Mouse (Mus musculus) kidney, postnatal 0 days (tissue): ENCODE measurements around the gene Il1rl2. TPM values are rescaled to one million over a fixed set of nuclear protein-coding genes. Genes with fewer than 3 reads are reported as not detected.

ENCODE experiments used
- ATAC-seq: fragments of 200-750 bp; cut with Nextera tagmentation; replicated peaks from 2 replicates; pipeline ENCODE4 v1.8.0; 2017; ENCODE audit warnings: low read depth, moderate number of reproducible peaks, moderate TSS enrichment, moderate library complexity; ENCODE audit not compliant: low FRiP score
- DNase-seq: peaks from one replicate; pipeline ENCODE4 v3.0.0-alpha.2; 2016; ENCODE audit warnings: low spot score
- H3K27ac ChIP-seq: fragments of 300-500 bp; sonication (generic); 2 replicates; pipeline ENCODE4 v1.5.1; 2014; ENCODE audit warnings: mild to moderate bottlenecking
- H3K27me3 ChIP-seq: fragments of 300-500 bp; sonication (generic); 2 replicates; pipeline ENCODE4 v1.6.1; 2014; ENCODE audit warnings: low read length, mixed read lengths; ENCODE audit not compliant: insufficient read depth
- H3K36me3 ChIP-seq: fragments of 300-500 bp; sonication (generic); 2 replicates; pipeline ENCODE4 v1.6.1; 2014; ENCODE audit warnings: low read length, mixed read lengths; ENCODE audit not compliant: insufficient read depth
- H3K4me1 ChIP-seq: fragments of 300-500 bp; sonication (generic); replicated peaks from 2 replicates; pipeline ENCODE4 v1.6.1; 2014; ENCODE audit warnings: antibody characterized with exemption, low read length, mixed read lengths; ENCODE audit not compliant: insufficient read depth
- H3K4me2 ChIP-seq: fragments of 300-500 bp; sonication (generic); 2 replicates; pipeline ENCODE4 v1.6.1; 2014; ENCODE audit warnings: mild to moderate bottlenecking, low read length, moderate library complexity, mixed read lengths
- H3K4me3 ChIP-seq: fragments of 300-500 bp; sonication (generic); replicated peaks from 2 replicates; pipeline ENCODE4 v1.5.1; 2014; ENCODE audit warnings: low read depth, low read length
- H3K9ac ChIP-seq: fragments of 300-500 bp; sonication (generic); 2 replicates; pipeline ENCODE4 v1.6.1; 2014; ENCODE audit warnings: low read depth, low read length
- H3K9me3 ChIP-seq: fragments of 300-500 bp; sonication (generic); replicated peaks from 2 replicates; pipeline ENCODE4 v1.6.1; 2016; ENCODE audit warnings: low read length, inconsistent platforms, mixed read lengths
- CTCF ChIP-seq: IDR thresholded peaks from 2 replicates; pipeline ENCODE4 v1.5.1; 2016; ENCODE audit warnings: antibody characterized with exemption, low read depth, mild to moderate bottlenecking, moderate library complexity
- WGBS: fragments of 180-500 bp; shearing (Covaris S2); extraction: QIAGEN DNeasy Blood & Tissue Kit; methylation state at CpG from one replicate; pipeline ENCODE4 v1.1.7; 2014; 5-methylcytosine and 5-hydroxymethylcytosine counted together
- polyA plus RNA-seq: library from polyadenylated mRNA; unstranded; fragments of >200 nt; fragmentation: Nextera tagmentation; extraction: Ambion mirVana; gene quantifications from 2 replicates; pipeline ENCODE4 v1.2.1, GENCODE M21; 2015

The Il1rl2 gene
- polyA plus RNA-seq, 1 experiment from 2014 or later, result 7.5 TPM

DNA sequence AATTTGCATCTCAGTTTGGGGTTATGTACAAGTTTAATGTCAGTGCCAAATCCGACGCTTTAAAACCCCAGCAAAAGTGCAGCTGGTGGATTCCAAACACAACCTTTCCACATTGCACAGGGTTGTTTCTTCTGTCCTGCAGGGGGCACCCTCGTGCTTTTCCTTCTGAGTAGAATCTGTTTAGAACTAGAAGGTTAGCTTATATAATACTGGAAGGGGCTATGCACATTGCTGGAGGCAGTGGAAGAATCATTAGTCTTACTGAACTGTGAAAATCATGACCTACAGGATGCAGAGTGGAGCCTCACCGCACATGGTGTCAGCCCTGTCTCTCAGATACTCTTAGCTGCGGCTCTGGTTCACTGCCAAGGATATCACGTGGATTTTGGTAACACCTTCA, 55.7 kb downstream of the Il1rl2 start:
- no peak for ATAC-seq
- Histone ChIP-seq H3K4me2 (no peak overlapping the region), H3K36me3 (no peaks in the 10 kb centered on the region), H3K27ac (no peak overlapping the region), H3K4me1 (no peaks in the 10 kb centered on the region), H3K4me3 (no peak overlapping the region), H3K9ac (no peak overlapping the region), H3K27me3 (no peaks in the 10 kb centered on the region), H3K9me3 (no peaks in the 10 kb centered on the region)
- 47% methylated on average over 6 of the region's 6 CpGs for WGBS
- peak; percentile 76 for TF ChIP-seq CTCF
- peak; percentile 68 for DNase-seq

DNA sequence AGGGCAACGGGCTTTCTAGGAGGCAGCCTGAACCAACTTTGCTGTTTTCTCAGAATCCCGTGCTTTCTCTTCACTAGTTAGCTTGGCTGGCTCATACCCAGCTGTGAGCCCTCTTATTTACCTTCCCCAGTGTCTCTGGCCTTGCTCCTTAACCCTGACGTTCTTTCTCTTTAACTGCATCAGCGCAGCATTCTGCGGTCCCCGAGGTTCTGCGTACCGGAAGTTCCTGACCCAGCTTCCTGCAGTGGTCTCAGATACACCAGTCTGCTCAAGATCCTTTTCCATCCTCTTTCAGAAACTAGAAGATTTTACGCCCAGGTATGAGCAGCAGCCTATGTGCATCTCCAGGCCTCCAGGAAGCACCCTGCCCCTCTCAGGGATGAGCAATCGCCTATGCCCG, 56.6 kb downstream of the Il1rl2 start:
- H3K4me2 ChIP-seq, result no peak overlapping the region
- no peak for TF ChIP-seq CTCF
- H3K27me3 ChIP-seq, result no peaks in the 10 kb centered on the region
- H3K4me1 ChIP-seq, result no peaks in the 10 kb centered on the region
- H3K27ac ChIP-seq, result no peak overlapping the region
- DNase-seq (no peak), ATAC-seq (no peak)
- H3K36me3 ChIP-seq, result no peaks in the 10 kb centered on the region
- H3K9me3 ChIP-seq, result no peaks in the 10 kb centered on the region
- no peak overlapping the region for H3K9ac ChIP-seq
- WGBS, result 81% methylated on average over 11 of the region's 11 CpGs
- H3K4me3 ChIP-seq, result no peak overlapping the region

DNA sequence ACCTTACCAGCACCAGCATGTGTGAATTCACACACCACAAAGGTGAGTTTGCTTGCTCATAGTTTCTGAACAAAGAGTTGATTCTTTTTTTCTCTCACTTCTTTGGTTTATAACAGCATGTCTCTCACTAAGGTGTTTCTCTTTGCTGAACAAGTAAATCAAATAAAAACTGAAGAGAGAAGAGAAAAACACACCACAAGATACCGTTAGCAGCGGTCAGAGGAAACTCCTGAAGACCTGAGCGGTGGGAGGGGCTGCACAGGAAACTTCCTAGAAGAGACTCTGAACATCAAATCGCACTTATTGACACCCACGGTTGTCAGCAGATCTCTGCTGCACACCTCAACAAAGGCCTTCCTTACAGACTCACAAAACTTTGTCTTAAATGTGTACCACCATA, 58.4 kb downstream of the Il1rl2 start:
- no peak overlapping the region for H3K4me2 ChIP-seq
- no peak overlapping the region for H3K27ac ChIP-seq
- H3K4me3 ChIP-seq, result no peak overlapping the region
- H3K9me3 ChIP-seq, result no peaks in the 10 kb centered on the region
- H3K4me1 ChIP-seq, result no peaks in the 10 kb centered on the region
- H3K36me3 ChIP-seq, result no peaks in the 10 kb centered on the region
- TF ChIP-seq CTCF, result no peak
- ATAC-seq, result no peak
- no peaks in the 10 kb centered on the region for H3K27me3 ChIP-seq
- no peak for DNase-seq
- no peak overlapping the region for H3K9ac ChIP-seq
- 85% methylated on average over 5 of the region's 5 CpGs for WGBS

DNA sequence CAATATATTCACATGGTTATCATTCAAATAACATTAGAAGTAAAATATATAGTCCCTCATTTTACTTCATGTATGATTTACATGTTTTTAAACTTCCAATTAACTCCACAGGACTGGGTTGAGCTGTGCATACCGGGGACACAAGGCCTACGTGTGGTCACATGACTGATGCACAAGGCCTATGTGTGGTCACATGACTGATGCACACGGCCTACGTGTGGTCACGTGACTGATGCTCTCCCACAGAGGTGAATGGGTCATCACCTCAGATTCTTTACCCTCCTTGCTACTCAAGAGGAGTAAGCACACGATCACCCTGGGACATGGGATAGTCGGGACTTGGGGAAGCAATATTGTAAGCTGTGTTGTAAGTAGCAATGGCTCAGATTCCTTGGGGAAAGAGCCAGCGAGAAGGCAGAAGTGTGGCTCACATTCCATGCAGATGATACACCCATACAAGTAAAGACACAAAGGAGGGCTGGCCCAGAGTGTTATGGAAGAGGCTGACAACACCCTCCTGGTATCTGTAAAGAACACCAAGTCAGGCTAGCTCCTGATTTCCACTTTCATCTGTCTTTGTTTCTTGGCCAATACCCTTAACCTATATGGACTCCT, 60.6 kb downstream of the Il1rl2 start:
- no peak for DNase-seq
- ATAC-seq, result no peak
- no peak for TF ChIP-seq CTCF
- Histone ChIP-seq H3K4me2 (no peak overlapping the region), H3K4me1 (no peaks in the 10 kb centered on the region), H3K36me3 (no peaks in the 10 kb centered on the region), H3K4me3 (no peak overlapping the region), H3K9ac (no peak overlapping the region), H3K9me3 (no peaks in the 10 kb centered on the region), H3K27ac (no peak overlapping the region), H3K27me3 (no peaks in the 10 kb centered on the region)
- WGBS, result 93% methylated on average over 8 of the region's 8 CpGs

DNA sequence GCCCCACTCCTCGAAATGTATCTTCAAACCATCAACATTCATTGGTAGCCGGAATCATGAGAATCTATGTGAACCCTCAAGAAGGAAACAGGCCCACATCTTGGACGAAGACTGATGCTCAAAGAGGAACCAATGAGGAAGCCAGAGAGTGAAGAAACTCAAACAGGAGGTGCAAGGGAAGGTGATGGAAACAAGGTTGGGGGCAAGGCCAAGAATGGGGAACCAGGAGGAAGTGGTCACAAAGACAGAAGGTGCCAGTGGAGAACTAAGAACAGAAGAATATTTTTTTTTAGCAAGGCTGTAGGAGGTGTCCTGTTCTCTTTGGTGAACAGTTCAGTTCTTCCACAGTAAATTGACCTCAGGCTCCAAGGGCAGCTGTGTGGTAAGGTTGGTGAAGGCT, 67.0 kb downstream of the Il1rl2 start:
- Histone ChIP-seq H3K9ac (no peak overlapping the region), H3K9me3 (no peaks in the 10 kb centered on the region), H3K27me3 (no peaks in the 10 kb centered on the region), H3K4me3 (no peak overlapping the region), H3K4me2 (no peak overlapping the region), H3K4me1 (no peaks in the 10 kb centered on the region), H3K36me3 (no peaks in the 10 kb centered on the region), H3K27ac (no peak overlapping the region)
- no peak for TF ChIP-seq CTCF
- no peak for ATAC-seq
- no peak for DNase-seq
- 83% methylated on average over 3 of the region's 3 CpGs for WGBS

DNA sequence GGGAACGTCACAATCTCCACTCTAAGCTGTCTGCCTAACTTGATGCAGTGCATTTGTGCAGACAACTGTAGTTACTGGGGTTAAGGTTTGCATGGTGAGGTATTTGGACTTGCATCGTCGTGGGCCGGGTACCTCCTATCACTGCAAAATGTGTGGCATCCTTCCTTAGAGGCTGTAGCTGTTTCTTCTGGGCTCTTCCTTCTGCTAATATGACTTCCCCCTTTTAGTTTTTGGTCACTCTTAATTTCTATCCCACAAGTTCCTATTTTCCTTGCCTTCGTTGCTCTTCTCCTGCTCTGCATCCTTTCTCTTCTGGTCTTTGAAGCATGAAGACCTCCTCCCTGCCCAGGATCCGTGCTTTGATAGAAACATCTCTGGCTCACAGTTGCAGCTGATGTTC, 68.1 kb downstream of the Il1rl2 start:
- Histone ChIP-seq H3K4me2 (no peak overlapping the region), H3K27ac (no peak overlapping the region), H3K36me3 (no peaks in the 10 kb centered on the region), H3K27me3 (no peaks in the 10 kb centered on the region), H3K4me1 (no peaks in the 10 kb centered on the region), H3K4me3 (no peak overlapping the region), H3K9ac (no peak overlapping the region), H3K9me3 (no peaks in the 10 kb centered on the region)
- 80% methylated on average over 6 of the region's 6 CpGs for WGBS
- ATAC-seq (no peak), DNase-seq (no peak)
- TF ChIP-seq CTCF, result no peak

DNA sequence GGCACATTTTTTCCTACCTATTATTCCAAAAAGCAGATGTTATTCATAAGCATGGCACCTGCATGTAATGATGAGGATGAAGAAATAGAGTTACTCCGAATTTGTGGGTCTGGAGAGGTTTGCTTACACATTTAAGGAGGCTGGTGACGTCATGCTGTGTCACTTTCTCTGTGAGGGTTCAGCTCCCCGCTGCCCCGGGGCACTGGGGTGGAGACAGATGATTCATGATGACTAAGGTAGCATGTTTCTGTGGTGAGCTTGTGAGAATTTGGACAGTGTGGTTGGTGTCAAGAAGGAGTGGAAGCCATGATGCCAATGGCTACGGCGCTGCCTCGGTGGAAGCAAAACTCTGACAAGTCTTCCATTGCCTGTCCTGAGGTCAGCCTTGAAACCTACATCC, 68.8 kb downstream of the Il1rl2 start:
- Histone ChIP-seq H3K9me3 (no peaks in the 10 kb centered on the region), H3K9ac (no peak overlapping the region), H3K27me3 (no peaks in the 10 kb centered on the region), H3K36me3 (no peaks in the 10 kb centered on the region), H3K4me3 (no peak overlapping the region), H3K4me2 (no peak overlapping the region), H3K27ac (no peak overlapping the region), H3K4me1 (no peaks in the 10 kb centered on the region)
- 87% methylated on average over 7 of the region's 7 CpGs for WGBS
- TF ChIP-seq CTCF, result no peak
- DNase-seq, result no peak
- ATAC-seq, result no peak
